Mouse (Mus musculus) lung, postnatal 14 days (tissue): ENCODE results near the gene Map7.

Experiments
- DNase-seq: peaks from one replicate; pipeline ENCODE4 v3.0.0; 2021

The Map7 gene

GRCm38 (mm10) chr10:20190139-20190747 lies 42.0 kb downstream of the Map7 start:
- DNase-seq, result no peak

GRCm38 (mm10) chr10:20194847-20195540 lies 46.7 kb downstream of the Map7 start:
- no peak for DNase-seq

- DNase-seq, result no peak
Observed at GRCm38 (mm10) chr10:20197039-20197438, 48.8 kb downstream of the Map7 start.

- DNase-seq, result no peak
Observed at GRCm38 (mm10) chr10:20198968-20199737, 50.9 kb downstream of the Map7 start.

- DNase-seq, result no peak
Observed at GRCm38 (mm10) chr10:20201236-20201635, 53.0 kb downstream of the Map7 start.

GRCm38 (mm10) chr10:20202171-20202570 lies 53.9 kb downstream of the Map7 start:
- no peak for DNase-seq

GRCm38 (mm10) chr10:20202818-20203217 lies 54.5 kb downstream of the Map7 start:
- DNase-seq, result no peak

GRCm38 (mm10) chr10:20203502-20203901 lies 55.2 kb downstream of the Map7 start:
- no peak for DNase-seq

GRCm38 (mm10) chr10:20204696-20205431 lies 56.6 kb downstream of the Map7 start:
- DNase-seq, result no peak

- DNase-seq, result no peak
Observed at GRCm38 (mm10) chr10:20206966-20207365, 58.7 kb downstream of the Map7 start.

- DNase-seq, result no peak
Observed at GRCm38 (mm10) chr10:20209609-20210341, 61.5 kb downstream of the Map7 start.

- no peak for DNase-seq
Observed at GRCm38 (mm10) chr10:20214418-20214817, 66.1 kb downstream of the Map7 start.

GRCm38 (mm10) chr10:20216982-20217381 lies 68.7 kb downstream of the Map7 start:
- no peak for DNase-seq

GRCm38 (mm10) chr10:20218866-20219265 lies 70.6 kb downstream of the Map7 start:
- no peak for DNase-seq

GRCm38 (mm10) chr10:20219538-20219937 lies 71.3 kb downstream of the Map7 start:
- DNase-seq, result no peak

GRCm38 (mm10) chr10:20220443-20221071 lies 72.3 kb downstream of the Map7 start:
- DNase-seq, result no peak

GRCm38 (mm10) chr10:20222011-20222410 lies 73.7 kb downstream of the Map7 start:
- no peak for DNase-seq

GRCm38 (mm10) chr10:20226728-20227127 lies 78.5 kb downstream of the Map7 start:
- DNase-seq, result no peak

GRCm38 (mm10) chr10:20230026-20230425 lies 81.8 kb downstream of the Map7 start:
- DNase-seq, result no peak

- no peak for DNase-seq
Observed at GRCm38 (mm10) chr10:20233451-20233850, 85.2 kb downstream of the Map7 start.

GRCm38 (mm10) chr10:20234466-20234865 lies 86.2 kb downstream of the Map7 start:
- DNase-seq, result no peak

- no peak for DNase-seq
Observed at GRCm38 (mm10) chr10:20235656-20236055, 87.4 kb downstream of the Map7 start.
